Mouse (Mus musculus): ENCODE data around the gene Mta1.

Mta1 gene

GRCm38 (mm10) chr12:113146112-113147057 lies 48.3 kb downstream of the Mta1 start, which contains the start of gene Crip1:
Gene Crip1 (plus strand): TSS chr12:113146316.
- TF ChIP-seq GATA4 (IDR thresholded peaks at IDR 0.05; ENCODE audit: insufficient replicate concordance, low read length) = no peak

- no peak for TF ChIP-seq GATA4 (IDR thresholded peaks at IDR 0.05; ENCODE audit: insufficient replicate concordance, low read length)
These were observed 49.4 kb downstream of the Mta1 start for GRCm38 (mm10) chr12:113147481-113147880.

- TF ChIP-seq GATA4 (IDR thresholded peaks at IDR 0.05; ENCODE audit: insufficient replicate concordance, low read length) = no peak
These were observed 50.4 kb downstream of the Mta1 start for GRCm38 (mm10) chr12:113148381-113149035.

- no peak for TF ChIP-seq GATA4 (IDR thresholded peaks at IDR 0.05; ENCODE audit: insufficient replicate concordance, low read length)
These were observed 51.3 kb downstream of the Mta1 start for GRCm38 (mm10) chr12:113149341-113149740.

GRCm38 (mm10) chr12:113149896-113150295 lies 51.8 kb downstream of the Mta1 start:
- no peak for TF ChIP-seq GATA4 (IDR thresholded peaks at IDR 0.05; ENCODE audit: insufficient replicate concordance, low read length)

GRCm38 (mm10) chr12:113150591-113150990 lies 52.5 kb downstream of the Mta1 start:
- no peak for TF ChIP-seq GATA4 (IDR thresholded peaks at IDR 0.05; ENCODE audit: insufficient replicate concordance, low read length)

GRCm38 (mm10) chr12:113151046-113151445 lies 53.0 kb downstream of the Mta1 start:
- TF ChIP-seq GATA4 (IDR thresholded peaks at IDR 0.05; ENCODE audit: insufficient replicate concordance, low read length) = peak; percentile 15; the same call in 1 of the 2 replicates

- no peak for TF ChIP-seq GATA4 (IDR thresholded peaks at IDR 0.05; ENCODE audit: insufficient replicate concordance, low read length)
These were observed 53.7 kb downstream of the Mta1 start for GRCm38 (mm10) chr12:113151661-113152271.

GRCm38 (mm10) chr12:113152272-113152661 lies 54.2 kb downstream of the Mta1 start:
- no peak for TF ChIP-seq GATA4 (IDR thresholded peaks at IDR 0.05; ENCODE audit: insufficient replicate concordance, low read length)

GRCm38 (mm10) chr12:113152991-113153525 lies 55.0 kb downstream of the Mta1 start:
- TF ChIP-seq GATA4 (IDR thresholded peaks at IDR 0.05; ENCODE audit: insufficient replicate concordance, low read length) = no peak

- no peak for TF ChIP-seq GATA4 (IDR thresholded peaks at IDR 0.05; ENCODE audit: insufficient replicate concordance, low read length)
These were observed 55.9 kb downstream of the Mta1 start for GRCm38 (mm10) chr12:113153971-113154370.

- TF ChIP-seq GATA4 (IDR thresholded peaks at IDR 0.05; ENCODE audit: insufficient replicate concordance, low read length) = no peak
These were observed 56.6 kb downstream of the Mta1 start for GRCm38 (mm10) chr12:113154747-113155075.

GRCm38 (mm10) chr12:113155076-113155771 lies 57.1 kb downstream of the Mta1 start:
- no peak for TF ChIP-seq GATA4 (IDR thresholded peaks at IDR 0.05; ENCODE audit: insufficient replicate concordance, low read length)

GRCm38 (mm10) chr12:113155887-113156539 lies 57.9 kb downstream of the Mta1 start, which contains the start of gene Tedc1:
Gene Tedc1 (plus strand): TSS chr12:113156421.
- peak; percentile 45; the same call in 1 of the 2 replicates for TF ChIP-seq GATA4 (IDR thresholded peaks at IDR 0.05; ENCODE audit: insufficient replicate concordance, low read length)

Measured in liver, adult (tissue).